Mouse (Mus musculus) layer of hippocampus, postnatal 14 days (tissue): ENCODE measurements around the gene Gemin5. TPM values are rescaled to one million over a fixed set of nuclear protein-coding genes. Genes with fewer than 3 reads are reported as not detected.

Experiments used
- DNase-seq, 2 experiments: peaks; one replicate each; pipeline ENCODE4 v3.0.0; 2021 to 2022; ENCODE audit warnings: low spot score in 2 of 2, mixed read lengths in 1 of 2
- total RNA-seq, 2 experiments: library from RNA; stranded (reverse); gene quantifications; 2 replicates each; pipeline ENCODE4 v1.2.3; 2021

The Gemin5 gene
- total RNA-seq, 2 experiments from 2014 or later: 17.7 to 20.3 TPM

GRCm38 (mm10) chr11:58077270-58077669 lies 91.1 kb downstream of the Gemin5 start:
- DNase-seq: no peak

GRCm38 (mm10) chr11:58072978-58073377 lies 95.4 kb downstream of the Gemin5 start:
- DNase-seq: no peak

Other genes with a start within 250 kb of the Gemin5 start
- 10 to 100 TPM; 86.6 to 93.6 TPM for gene Larp1, start 159.5 kb downstream of the Gemin5 start, total RNA-seq
- not detected for gene Gm12248, start 75.4 kb downstream of the Gemin5 start, total RNA-seq
- 10 to 100 TPM; 48.2 to 50.3 TPM for gene Cnot8, start 64.4 kb downstream of the Gemin5 start, total RNA-seq
- gene Mrpl22, start 3.1 kb upstream of the Gemin5 start, total RNA-seq: 10 to 100 TPM; 30.7 to 34.4 TPM
- 1 to 10 TPM in 1 of 2 experiments, under 1 TPM in 1; 0.97 to 1.3 TPM for gene Igtp, start 31.0 kb upstream of the Gemin5 start, total RNA-seq
- 1 to 10 TPM; 1.7 to 1.9 TPM for gene Irgm2, start 31.1 kb upstream of the Gemin5 start, total RNA-seq
- not detected for gene 4930438A08Rik, start 106.3 kb upstream of the Gemin5 start, total RNA-seq
- 10 to 100 TPM; 20.1 to 20.2 TPM for gene Zfp692, start 138.5 kb upstream of the Gemin5 start, total RNA-seq
- 10 to 100 TPM; 47.7 to 52.0 TPM for gene Zfp672, start 161.8 kb upstream of the Gemin5 start, total RNA-seq
- gene Sh3bp5l, start 162.2 kb upstream of the Gemin5 start, total RNA-seq: 10 to 100 TPM; 67.1 to 69.3 TPM
- under 1 TPM in 1 of 2 experiments, not detected in 1; 0.37 TPM for gene Lypd8, start 210.5 kb upstream of the Gemin5 start, total RNA-seq